Mouse (Mus musculus): ENCODE measurements around the gene Sgcb. TPM values are rescaled to one million over a fixed set of nuclear protein-coding genes. Genes with fewer than 3 reads are reported as not detected.
A peak's percentile ranks its signal among the peaks of the same experiment; 100 is the strongest.

Gene Sgcb
- total and polyA plus RNA-seq, 3 experiments: 3.6 to 8.4 TPM; not detected in 1

DNA sequence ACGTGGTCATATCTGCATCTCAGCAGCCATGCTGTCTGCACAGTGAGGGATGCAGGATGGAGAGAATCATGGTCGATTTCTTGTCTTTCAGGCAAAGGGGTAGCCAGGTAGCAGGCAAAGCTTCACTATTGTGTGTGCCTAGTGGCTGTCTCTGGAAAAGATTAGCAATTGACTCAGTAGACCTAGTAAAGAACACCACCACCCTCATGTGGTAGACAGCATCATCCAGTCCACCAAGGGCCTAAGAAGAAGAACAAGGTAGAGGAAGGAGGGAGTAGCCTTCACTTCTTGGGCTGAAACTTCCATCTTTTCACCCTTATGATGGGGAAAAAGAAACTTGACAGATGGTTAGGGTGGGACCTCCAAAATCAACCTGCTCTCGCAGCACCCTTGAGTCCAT, 44.7 kb downstream of the Sgcb start:
- H3K9ac ChIP-seq (ENCODE audit: control insufficient read depth, low read depth, low read length, poor library complexity, severe bottlenecking): no peak overlapping the region
- H3K27me3 ChIP-seq (ENCODE audit: control insufficient read depth in 1 of 2, insufficient read depth in 2 of 2, low read length in 2 of 2): peaks cover 0 to 2% of the 10 kb centered on the region in 2 experiments; a peak in 1 of 4 replicates
- no peak overlapping the region for H3K4me3 ChIP-seq (ENCODE audit: control insufficient read depth in 1 of 2, insufficient read depth in 1 of 2, low read depth in 2 of 2, low read length in 2 of 2)
- H3K27ac ChIP-seq (ENCODE audit: control insufficient read depth, low read depth, low read length): no peak overlapping the region
- peak; percentile 7; the same call in 1 of the 2 replicates for TF ChIP-seq SMC3 (IDR thresholded peaks at IDR 0.05; ENCODE audit: low read depth, low read length)
- no peak for TF ChIP-seq ETS1 (IDR thresholded peaks at IDR 0.05; ENCODE audit: low read depth, low read length)
- H3K79me2 ChIP-seq (ENCODE audit: control insufficient read depth, insufficient read depth, low read length, poor library complexity): no peaks in the 10 kb centered on the region
- no peaks in the 10 kb centered on the region for H3K36me3 ChIP-seq (ENCODE audit: control insufficient read depth in 1 of 2, insufficient read depth in 2 of 2, low read length in 2 of 2)
- H3K4me1 ChIP-seq (ENCODE audit: control insufficient read depth in 1 of 2, insufficient read depth in 2 of 2, low read length in 2 of 2): no peaks in the 10 kb centered on the region
- H3K9me3 ChIP-seq (replicated peaks; ENCODE audit: insufficient read depth, low read length): no peaks in the 10 kb centered on the region
- DNase-seq (ENCODE audit: low read depth, low spot score): no peak

DNA sequence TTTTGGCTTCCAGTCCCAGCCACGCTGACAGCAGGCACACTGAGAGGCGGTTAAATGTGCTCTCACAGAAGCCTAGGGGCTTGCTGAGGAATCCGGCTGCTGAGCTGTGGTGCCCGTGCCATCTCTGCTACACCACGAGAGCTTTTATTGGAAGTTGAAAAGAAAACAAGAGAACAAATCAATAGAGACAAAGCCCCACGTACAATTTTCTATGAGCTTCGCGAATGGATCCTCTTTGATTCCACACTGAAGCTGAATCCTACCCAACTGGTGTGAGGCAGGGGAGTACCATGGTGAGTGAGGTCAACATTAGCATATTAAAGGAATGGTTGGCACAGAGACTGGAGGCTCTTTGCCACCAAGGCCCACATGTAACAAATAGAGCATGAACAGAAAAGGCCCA, 46.2 kb downstream of the Sgcb start:
- DNase-seq (ENCODE audit: low read depth, low spot score): no peak
- H3K4me3 ChIP-seq (ENCODE audit: control insufficient read depth in 1 of 2, insufficient read depth in 1 of 2, low read depth in 2 of 2, low read length in 2 of 2): no peak overlapping the region
- TF ChIP-seq ZC3H11A (IDR thresholded peaks at IDR 0.05; ENCODE audit: low read depth, low read length): no peak
- no peak for TF ChIP-seq CHD2 (IDR thresholded peaks at IDR 0.05; ENCODE audit: low read length)
- no peak for TF ChIP-seq NELFE (IDR thresholded peaks at IDR 0.05; ENCODE audit: low read depth, low read length)
- no peak for TF ChIP-seq E2F4 (IDR thresholded peaks at IDR 0.05; ENCODE audit: borderline replicate concordance, low read depth, low read length)
- TF ChIP-seq KAT2A (conservative IDR thresholded peaks at IDR 0.05; ENCODE audit: low read depth, low read length): no peak
- no peak for TF ChIP-seq POLR2AphosphoS5 (IDR thresholded peaks at IDR 0.05; ENCODE audit: borderline replicate concordance, low read depth, low read length)
- TF ChIP-seq ZMIZ1 (IDR thresholded peaks at IDR 0.05; ENCODE audit: low read depth, low read length): no peak
- TF ChIP-seq ZNF384 (IDR thresholded peaks at IDR 0.05; ENCODE audit: low read depth, low read length): no peak
- no peak for TF ChIP-seq UBTF (IDR thresholded peaks at IDR 0.05; ENCODE audit: borderline replicate concordance, insufficient read depth, low read depth, low read length)
- no peak for TF ChIP-seq TBP (IDR thresholded peaks at IDR 0.05; ENCODE audit: low read depth, low read length)
- TF ChIP-seq JUND (IDR thresholded peaks at IDR 0.05; ENCODE audit: low read depth, low read length): no peak
- TF ChIP-seq SMC3 (IDR thresholded peaks at IDR 0.05; ENCODE audit: low read depth, low read length): no peak
- no peak for TF ChIP-seq MAZ (IDR thresholded peaks at IDR 0.05; ENCODE audit: low read depth, low read length)
- TF ChIP-seq EP300 (IDR thresholded peaks at IDR 0.05; ENCODE audit: low read depth in 1 of 2, low read length in 2 of 2): no peak
- no peak for TF ChIP-seq TAL1 (IDR thresholded peaks at IDR 0.05; ENCODE audit: low read length)
- no peak for TF ChIP-seq HCFC1 (IDR thresholded peaks at IDR 0.05; ENCODE audit: low read depth, low read length)
- TF ChIP-seq RCOR1 (IDR thresholded peaks at IDR 0.05; ENCODE audit: low read depth, low read length): no peak
- no peak for TF ChIP-seq POLR2A (IDR thresholded peaks at IDR 0.05; ENCODE audit: control insufficient read depth in 1 of 2, insufficient read depth in 1 of 2, low read depth in 1 of 2, low read length in 2 of 2, poor library complexity in 1 of 2)
- no peak for TF ChIP-seq POLR2AphosphoS2 (IDR thresholded peaks at IDR 0.05; ENCODE audit: low read length)
- H3K36me3 ChIP-seq (ENCODE audit: control insufficient read depth in 1 of 2, insufficient read depth in 2 of 2, low read length in 2 of 2): no peaks in the 10 kb centered on the region
- H3K27me3 ChIP-seq (ENCODE audit: control insufficient read depth in 1 of 2, insufficient read depth in 2 of 2, low read length in 2 of 2): peaks cover 0 to 2% of the 10 kb centered on the region in 2 experiments; a peak in 1 of 4 replicates
- no peaks in the 10 kb centered on the region for H3K4me1 ChIP-seq (ENCODE audit: control insufficient read depth in 1 of 2, insufficient read depth in 2 of 2, low read length in 2 of 2)
- H3K79me2 ChIP-seq (ENCODE audit: control insufficient read depth, insufficient read depth, low read length, poor library complexity): no peaks in the 10 kb centered on the region
- H3K9me3 ChIP-seq (replicated peaks; ENCODE audit: insufficient read depth, low read length): no peaks in the 10 kb centered on the region
- no peak overlapping the region for H3K9ac ChIP-seq (ENCODE audit: control insufficient read depth, low read depth, low read length, poor library complexity, severe bottlenecking)
- no peak overlapping the region for H3K27ac ChIP-seq (ENCODE audit: control insufficient read depth, low read depth, low read length)
